In genomic region chr4:16355184-16355583, GRCm38 (mm10) we compare ENCODE assay signal across 13 mouse cellular contexts.
"Had no signal": no experiment of that assay in that cellular context is flagged by ENCODE, and none has a peak within 500 bp of the region (broad histone marks: within the 10 kb centered on the region; RNA-seq: fewer than 3 reads in every experiment).

No protein-coding gene starts in this region.

- H3K36me3 ChIP-seq: kidney, embryonic 15.5 days; limb, embryonic 15.5 days; liver, embryonic 12.5 days; lung, embryonic 15.5 days; neural tube, embryonic 13.5 days; stomach, embryonic 15.5 days had no signal

- H3K4me3 ChIP-seq: kidney, embryonic 15.5 days; limb, embryonic 15.5 days; liver, embryonic 12.5 days; lung, embryonic 15.5 days; neural tube, embryonic 13.5 days; stomach, embryonic 15.5 days had no signal

- H3K9me3 ChIP-seq: kidney, embryonic 15.5 days; limb, embryonic 15.5 days; liver, embryonic 12.5 days; lung, embryonic 15.5 days; neural tube, embryonic 13.5 days; stomach, embryonic 15.5 days had no signal

- H3K27ac ChIP-seq: kidney, embryonic 15.5 days; limb, embryonic 15.5 days; liver, embryonic 12.5 days; lung, embryonic 15.5 days; neural tube, embryonic 13.5 days; stomach, embryonic 15.5 days had no signal

- H3K4me2 ChIP-seq: kidney, embryonic 15.5 days; limb, embryonic 15.5 days; liver, embryonic 12.5 days; lung, embryonic 15.5 days; neural tube, embryonic 13.5 days; stomach, embryonic 15.5 days had no signal

- H3K27me3 ChIP-seq: kidney, embryonic 15.5 days; limb, embryonic 15.5 days; liver, embryonic 12.5 days; lung, embryonic 15.5 days; neural tube, embryonic 13.5 days; stomach, embryonic 15.5 days had no signal

- ATAC-seq: liver, embryonic 12.5 days had no signal

- H3K9ac ChIP-seq: kidney, embryonic 15.5 days; limb, embryonic 15.5 days; liver, embryonic 12.5 days; lung, embryonic 15.5 days; neural tube, embryonic 13.5 days; stomach, embryonic 15.5 days had no signal

- DNase-seq: kidney, adult 18-20 months; kidney, postnatal 14 days; midbrain, embryonic 14.5 days; retina, postnatal 1 day; right cerebral cortex, postnatal 14 days; thymus, adult 2 months; thymus, postnatal 25 days had no signal

- H3K4me1 ChIP-seq: kidney, embryonic 15.5 days; limb, embryonic 15.5 days; liver, embryonic 12.5 days; lung, embryonic 15.5 days; neural tube, embryonic 13.5 days; stomach, embryonic 15.5 days had no signal
